Mouse (Mus musculus) cerebellum, adult 2 months (tissue): ENCODE measurements around the gene Baiap3. TPM values are rescaled to one million over a fixed set of nuclear protein-coding genes. Genes with fewer than 3 reads are reported as not detected.
"Not testable (repeated sequence)": the region's sequence is repeated elsewhere in the genome, so short reads cannot be mapped to it uniquely, and the experiment has no call there.

Experiments
- DNase-seq, 2 experiments: peaks; one replicate each; pipeline ENCODE4 v3.0.0; 2021
- H3K27ac ChIP-seq: fragments of 200-500 bp; 2 replicates; pipeline ENCODE4 v1.5.1; 2012; ENCODE audit warnings: low read length, control low read depth, inconsistent platforms; ENCODE audit not compliant: insufficient read depth
- H3K27me3 ChIP-seq: fragments of 200-500 bp; 2 replicates; pipeline ENCODE4 v1.6.1; 2012; ENCODE audit warnings: inconsistent platforms, mild to moderate bottlenecking, low read length, moderate library complexity; ENCODE audit not compliant: control insufficient read depth, insufficient read depth
- H3K4me1 ChIP-seq: fragments of 200-500 bp; 2 replicates; pipeline ENCODE4 v1.6.1; 2011; ENCODE audit warnings: low read length; ENCODE audit not compliant: control insufficient read depth, insufficient read depth
- H3K4me3 ChIP-seq: fragments of 200-500 bp; replicated peaks from 2 replicates; pipeline ENCODE3; 2011; ENCODE audit warnings: mild to moderate bottlenecking, low read depth, low read length, control low read depth; ENCODE audit not compliant: insufficient read depth
- CTCF ChIP-seq: fragments of 200-500 bp; IDR thresholded peaks from 2 replicates; pipeline ENCODE4 v1.5.1; 2011; ENCODE audit warnings: low read depth, mild to moderate bottlenecking, control low read depth, low read length, moderate library complexity, borderline replicate concordance; ENCODE audit not compliant: insufficient read depth
- POLR2A ChIP-seq: fragments of 200-500 bp; IDR thresholded peaks from 2 replicates; pipeline ENCODE4 v1.6.1; 2011; ENCODE audit warnings: low read length, control low read depth, borderline replicate concordance; ENCODE audit not compliant: insufficient read depth
- WGBS: fragments of 180-500 bp; shearing (Covaris S2); methylation state at CpG from one replicate; pipeline ENCODE4 v1.1.7; 2018; 5-methylcytosine and 5-hydroxymethylcytosine counted together
- polyA plus RNA-seq: library from polyadenylated mRNA; depleted of rRNA; stranded (reverse); fragments of >200 nt; gene quantifications from 2 replicates; pipeline ENCODE4 v1.2.3, GENCODE M21; 2012

The Baiap3 gene
- polyA plus RNA-seq, 1 experiment, result 26.5 TPM

DNA sequence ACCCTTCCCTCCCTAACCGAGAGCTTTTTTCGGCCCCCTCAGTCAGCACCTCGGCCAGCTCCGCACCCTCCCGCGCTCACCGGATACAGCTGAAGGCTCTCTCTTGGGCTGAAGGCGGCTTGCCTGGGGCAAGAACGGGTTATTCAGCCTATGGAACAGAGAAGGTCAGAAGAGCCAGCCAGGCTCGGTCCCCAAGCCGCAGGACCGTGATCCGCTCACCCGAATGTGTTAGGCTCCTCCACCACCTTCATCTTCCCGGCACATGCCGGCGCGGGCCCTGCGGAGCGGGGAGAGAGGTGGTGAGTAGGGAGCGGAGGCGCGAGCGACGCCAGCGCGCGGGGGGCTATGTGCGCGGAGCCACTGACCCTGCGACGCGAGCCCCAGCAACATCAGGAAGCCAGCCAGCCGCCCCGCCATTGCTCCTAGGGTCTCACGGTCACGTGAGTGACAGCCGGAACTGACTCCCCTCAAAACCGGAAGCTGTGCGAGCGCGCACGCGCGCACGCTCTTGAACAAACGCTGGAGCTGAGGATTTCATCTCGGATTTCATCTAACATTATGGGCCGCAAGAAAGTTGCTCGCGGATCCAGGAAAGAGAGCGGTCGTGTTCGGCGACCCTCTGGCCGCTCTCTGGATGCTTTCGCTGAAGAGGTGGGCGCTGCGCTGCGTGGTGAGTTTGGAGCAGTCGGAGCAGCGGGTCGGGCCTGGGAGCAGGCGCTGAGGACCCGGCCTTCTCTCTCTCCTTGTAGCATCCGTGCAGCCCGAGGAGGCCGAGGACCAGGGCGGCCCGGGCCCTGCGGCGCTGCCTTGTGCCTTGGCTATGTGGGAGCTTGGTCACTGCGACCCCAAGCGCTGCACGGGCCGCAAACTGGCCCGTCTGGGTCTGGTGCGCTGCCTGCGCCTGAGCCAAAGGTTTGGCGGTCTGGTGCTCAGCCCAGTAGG, 16.2 kb downstream of the Baiap3 start, which contains the start of the genes Gnptg and Tsr3:
Gene Gnptg (minus strand): TSS at position 430 of the 942 bp plus-strand sequence.
Gene Tsr3 (plus strand): TSS at position 476 of the 942 bp plus-strand sequence.
- H3K4me3 ChIP-seq, result peak within 1 kb of the TSS; percentile 86
- no peaks in the 10 kb centered on the region for H3K27me3 ChIP-seq
- TF ChIP-seq CTCF (no peak), POLR2A (peak; percentile 78)
- H3K4me1 ChIP-seq, result peaks cover 9% of the 10 kb centered on the region; the same call in 1 of the 2 replicates
- DNase-seq, result peak; percentile 84 to 86
- under 1% methylated on average over 80 of the region's 80 CpGs for WGBS
- peak within 1 kb of the TSS; percentile 52 for H3K27ac ChIP-seq

DNA sequence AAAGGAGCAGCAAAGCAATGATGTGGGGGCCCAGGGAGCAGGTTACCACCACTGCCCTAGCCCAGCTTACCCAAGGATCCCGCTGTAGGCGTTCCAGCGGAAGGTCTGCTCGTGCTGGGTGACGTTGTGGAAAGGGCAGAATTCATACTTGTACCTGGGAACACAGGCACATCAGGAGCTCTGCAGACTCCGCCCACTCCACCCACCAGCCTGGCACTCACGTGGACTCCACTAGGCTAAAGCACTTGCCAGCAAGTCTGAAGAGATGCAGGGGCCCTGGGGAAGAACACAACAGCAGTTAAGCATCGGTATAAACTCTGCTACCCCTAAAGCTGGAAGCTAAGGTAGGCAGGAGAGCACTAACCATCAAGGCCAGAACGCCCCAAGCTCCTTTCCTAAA, 20.5 kb downstream of the Baiap3 start:
- Histone ChIP-seq H3K4me1 (peaks cover 11% of the 10 kb centered on the region), H3K27ac (no peak overlapping the region), H3K27me3 (no peaks in the 10 kb centered on the region), H3K4me3 (no peak overlapping the region)
- no peak for DNase-seq
- WGBS, result 79% methylated on average over 9 of the region's 9 CpGs
- TF ChIP-seq CTCF (no peak), POLR2A (no peak)

DNA sequence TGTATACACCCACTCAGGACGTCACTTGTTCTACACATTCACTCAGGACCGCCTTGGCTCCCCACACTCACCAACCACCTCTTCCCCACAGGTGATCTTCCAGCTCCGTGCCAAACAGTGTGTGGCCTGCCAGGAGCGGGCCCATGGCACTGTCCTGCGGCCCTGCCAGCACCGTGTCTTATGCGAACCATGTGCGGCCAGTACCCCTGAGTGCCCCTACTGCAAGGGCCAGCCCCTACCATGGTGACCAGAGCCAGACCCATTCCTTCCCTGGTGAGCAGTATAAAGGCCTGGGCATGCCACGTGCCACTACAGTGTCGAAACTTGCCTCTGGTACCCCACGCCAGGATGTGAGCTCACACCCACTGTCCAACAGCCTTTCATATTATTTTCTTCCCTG, 24.5 kb downstream of the Baiap3 start:
- H3K4me1 ChIP-seq, result peaks cover 24% of the 10 kb centered on the region
- H3K4me3 ChIP-seq, DNase-seq, H3K27me3 ChIP-seq, H3K27ac ChIP-seq: not testable (repeated sequence)
- 9% methylated on average over 6 of the region's 11 CpGs for WGBS

DNA sequence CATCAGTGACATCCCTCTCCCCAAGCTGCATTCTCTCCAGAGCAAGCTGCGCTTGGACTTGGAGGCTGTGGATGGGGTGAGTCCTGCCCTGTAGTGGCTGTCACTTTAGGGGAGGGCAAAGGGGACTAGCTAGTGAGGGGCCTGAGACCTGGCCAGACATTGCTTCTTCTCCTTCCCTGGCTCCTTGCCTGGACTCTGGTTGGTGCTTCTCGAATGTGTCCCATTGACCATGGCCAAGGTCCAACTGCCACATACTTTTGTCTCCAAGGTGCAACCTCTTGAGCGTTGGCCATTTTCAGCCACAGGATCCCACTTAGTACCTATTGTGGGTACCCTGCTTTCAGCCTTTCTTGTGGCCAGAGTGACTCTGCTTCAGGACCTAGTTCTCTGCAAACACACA, 25.5 kb downstream of the Baiap3 start:
- WGBS, result 29% methylated on average over 3 of the region's 3 CpGs
- no peak for DNase-seq
- Histone ChIP-seq H3K27me3 (no peaks in the 10 kb centered on the region), H3K27ac (no peak overlapping the region), H3K4me1 (peaks cover 24% of the 10 kb centered on the region), H3K4me3 (no peak overlapping the region)
- TF ChIP-seq CTCF (no peak), POLR2A (no peak)

DNA sequence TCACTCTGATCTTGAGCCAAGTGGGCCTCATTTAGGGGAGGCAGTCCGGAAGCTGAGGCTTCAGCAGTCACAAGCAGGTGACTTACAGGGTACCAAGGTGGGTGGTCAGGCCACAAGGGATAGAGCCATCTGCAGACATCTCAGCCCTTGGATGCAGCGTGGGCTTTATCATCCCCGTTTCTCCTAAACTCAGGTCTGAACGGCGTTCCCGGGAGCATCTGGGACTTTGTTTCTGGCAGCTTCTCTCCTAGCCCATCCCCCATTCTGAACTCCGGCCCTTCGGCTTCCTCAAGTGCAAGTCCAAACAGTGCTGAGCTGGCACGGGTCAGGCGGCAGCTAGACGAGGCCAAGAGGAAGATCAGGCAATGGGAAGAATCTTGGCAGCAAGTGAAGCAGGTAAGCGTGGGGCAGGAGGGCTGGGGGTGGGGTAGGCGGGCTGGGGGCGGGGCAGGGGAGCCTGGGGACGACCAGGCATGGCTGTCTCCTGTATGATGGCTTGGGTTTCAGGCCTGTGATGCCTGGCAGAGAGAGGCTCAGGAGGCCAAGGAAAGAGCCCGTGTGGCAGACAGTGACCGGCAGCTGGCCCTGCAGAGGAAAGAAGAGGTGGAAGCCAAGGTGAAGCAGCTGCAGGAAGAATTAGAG, 26.0 kb downstream of the Baiap3 start:
- H3K4me3 ChIP-seq, H3K27me3 ChIP-seq, H3K27ac ChIP-seq, DNase-seq: not testable (repeated sequence)
- peaks cover 24% of the 10 kb centered on the region for H3K4me1 ChIP-seq
- WGBS, result 25% methylated on average over 15 of the region's 17 CpGs

- 88% methylated on average over 5 of the region's 5 CpGs for WGBS
Observed at GRCm38 (mm10) chr17:25227991-25228390, 28.2 kb downstream of the Baiap3 start.

GRCm38 (mm10) chr17:25225659-25226058, 30.5 kb downstream of the Baiap3 start:
- Histone ChIP-seq H3K4me1 (peaks cover 29% of the 10 kb centered on the region), H3K4me3 (no peak overlapping the region), H3K27ac (no peak overlapping the region), H3K27me3 (no peaks in the 10 kb centered on the region)
- no peak for TF ChIP-seq CTCF
- no peak for TF ChIP-seq POLR2A
- WGBS, result 83% methylated on average over 4 of the region's 4 CpGs
- DNase-seq, result no peak

More at GRCm38 (mm10) chr17:25227991-25228390, 28.2 kb downstream of the Baiap3 start:
- Histone ChIP-seq H3K27ac (no peak overlapping the region), H3K27me3 (no peaks in the 10 kb centered on the region), H3K4me3 (no peak overlapping the region), H3K4me1 (peaks cover 30% of the 10 kb centered on the region)
- DNase-seq, result no peak
- TF ChIP-seq CTCF, result no peak
- TF ChIP-seq POLR2A, result no peak

GRCm38 (mm10) chr17:25224586-25225222, 31.5 kb downstream of the Baiap3 start:
- no peak for DNase-seq
- peak overlapping the region; percentile 96; the same call in 1 of the 2 replicates for H3K27ac ChIP-seq
- peaks cover 26% of the 10 kb centered on the region for H3K4me1 ChIP-seq
- no peaks in the 10 kb centered on the region for H3K27me3 ChIP-seq
- TF ChIP-seq CTCF, result no peak
- no peak for TF ChIP-seq POLR2A
- H3K4me3 ChIP-seq, result no peak overlapping the region
- WGBS, result 77% methylated on average over 7 of the region's 7 CpGs
